7 mouse cellular contexts compared by ENCODE assay signal in genomic region chr10:75211807-75212645, GRCm38 (mm10). TPM values are rescaled to one million over a fixed set of nuclear protein-coding genes. Genes with fewer than 3 reads are reported as not detected.
DNase-seq lines count a peak whose midpoint lies in the region; ATAC-seq lines count a peak whose summit lies in the region.

TSS of gene Specc1l (plus strand) at chr10:75212073.

- H3K4me3 ChIP-seq in intestine, embryonic 15.5 days (replicated peaks), result peak within 1 kb of the TSS; percentile 76
- H3K4me3 ChIP-seq in midbrain, embryonic 10.5 days, result peak within 1 kb of the TSS; percentile 67

- under 1% methylated on average over 64 of the region's 80 CpGs for WGBS in intestine, embryonic 15.5 days
- under 1% methylated on average over 78 of the region's 80 CpGs for WGBS in midbrain, embryonic 10.5 days

- peak; percentile 91 to 95 for DNase-seq in adrenal gland, adult 18-20 months (ENCODE audit: low spot score in 2 of 2)
- peak; percentile 97 for DNase-seq in embryo, embryonic 11 days
- peak; percentile 91 to 96 for DNase-seq in gastrocnemius, postnatal 36 days
- DNase-seq in left cerebral cortex, postnatal 25 days (ENCODE audit: low spot score in 2 of 2), result peak; percentile 94 to 98
- DNase-seq in midbrain, embryonic 10.5 days (ENCODE audit: low spot score), result peak; percentile 98
- DNase-seq in right cerebral cortex, postnatal 4 days, result peak; percentile 97

- H3K27ac ChIP-seq in intestine, embryonic 15.5 days, result peak within 1 kb of the TSS; percentile 99
- H3K27ac ChIP-seq in midbrain, embryonic 10.5 days (replicated peaks), result peak within 1 kb of the TSS; percentile 97

- peak within 1 kb of the TSS; percentile 88 for H3K9ac ChIP-seq in intestine, embryonic 15.5 days

- no peaks in the 10 kb centered on the region for H3K36me3 ChIP-seq in intestine, embryonic 15.5 days
- no peaks in the 10 kb centered on the region for H3K36me3 ChIP-seq in midbrain, embryonic 10.5 days

- H3K4me2 ChIP-seq in intestine, embryonic 15.5 days (replicated peaks), result peak within 1 kb of the TSS; percentile 73

- ATAC-seq in intestine, embryonic 15.5 days, result peak; percentile 98

- no peaks in the 10 kb centered on the region for H3K27me3 ChIP-seq in intestine, embryonic 15.5 days (replicated peaks)
- H3K27me3 ChIP-seq in midbrain, embryonic 10.5 days (ENCODE audit: low read depth, poor library complexity, severe bottlenecking), result no peaks in the 10 kb centered on the region

- peaks cover 4% of the 10 kb centered on the region; the same call in 1 of the 2 replicates for H3K4me1 ChIP-seq in intestine, embryonic 15.5 days (replicated peaks)
- peaks cover 15% of the 10 kb centered on the region for H3K4me1 ChIP-seq in midbrain, embryonic 10.5 days

- H3K9me3 ChIP-seq in intestine, embryonic 15.5 days, result no peaks in the 10 kb centered on the region
- no peaks in the 10 kb centered on the region for H3K9me3 ChIP-seq in midbrain, embryonic 10.5 days (replicated peaks)

- intact Hi-C loops in gastrocnemius, postnatal 36 days (cut with DNase I), result no loop called here
- intact Hi-C loops in left cerebral cortex, postnatal 25 days (cut with DNase I), result no loop called here

RNA-seq across cellular contexts. Expression of gene Specc1l, which starts in this region (rescaled TPM):
- 10 to 100 TPM; 51.8 to 56.0 TPM for total RNA-seq in adrenal gland, adult 18-20 months (2021)
- 10 to 100 TPM; 32.1 to 34.9 TPM for total RNA-seq in gastrocnemius, postnatal 36 days (2021)
- 25.8 and 27.4 TPM in 2 replicates for polyA plus RNA-seq in intestine, embryonic 15.5 days (2015; fragmentation: Nextera tagmentation; extraction: Ambion mirVana)
- 10 to 100 TPM; 38.9 to 41.4 TPM for total RNA-seq in left cerebral cortex, postnatal 25 days (2021)
- 34.9 and 42.7 TPM in 2 replicates for polyA plus RNA-seq in midbrain, embryonic 10.5 days (2016; fragmentation: Nextera tagmentation; extraction: Ambion mirVana)

Comparison
In these comparisons a context has a peak if more than half of its experiments do, and no peak if none do; other contexts are left out.
1. Peak in every context shown above with its lines: DNase-seq, ATAC-seq, H3K4me3 ChIP-seq and H3K27ac ChIP-seq.